Mouse (Mus musculus) hindbrain, embryonic 13.5 days (tissue): ENCODE data around the gene B3gntl1. TPM values are rescaled to one million over a fixed set of nuclear protein-coding genes. Genes with fewer than 3 reads are reported as not detected.

Experiments used
- ATAC-seq: fragments of 200-750 bp; cut with Nextera tagmentation; 2 replicates; pipeline ENCODE4 v1.8.0; 2017; ENCODE audit warnings: moderate TSS enrichment; ENCODE audit not compliant: low FRiP score
- H3K27ac ChIP-seq: fragments of 300-500 bp; sonication (generic); 2 replicates; pipeline ENCODE4 v1.5.1; 2015; ENCODE audit warnings: inconsistent platforms, mild to moderate bottlenecking, moderate library complexity
- H3K27me3 ChIP-seq: fragments of 300-500 bp; sonication (generic); 2 replicates; pipeline ENCODE4 v1.6.1; 2015; ENCODE audit warnings: mild to moderate bottlenecking, inconsistent platforms
- H3K36me3 ChIP-seq: fragments of 300-500 bp; sonication (generic); 2 replicates; pipeline ENCODE4 v1.6.1; 2015; ENCODE audit warnings: mild to moderate bottlenecking, inconsistent platforms
- H3K4me1 ChIP-seq: fragments of 300-500 bp; sonication (generic); replicated peaks from 2 replicates; pipeline ENCODE4 v1.6.1; 2015; ENCODE audit warnings: inconsistent platforms
- H3K4me2 ChIP-seq: fragments of 300-500 bp; sonication (generic); 2 replicates; pipeline ENCODE4 v1.6.1; 2015; ENCODE audit warnings: inconsistent platforms, mild to moderate bottlenecking, moderate library complexity
- H3K4me3 ChIP-seq: fragments of 300-500 bp; sonication (generic); 2 replicates; pipeline ENCODE4 v1.5.1; 2015; ENCODE audit warnings: mild to moderate bottlenecking, inconsistent platforms
- H3K9ac ChIP-seq: fragments of 300-500 bp; sonication (generic); 2 replicates; pipeline ENCODE4 v1.6.1; 2015; ENCODE audit warnings: mild to moderate bottlenecking, inconsistent platforms
- H3K9me3 ChIP-seq: fragments of 300-500 bp; sonication (generic); 2 replicates; pipeline ENCODE4 v1.6.1; 2016; ENCODE audit warnings: inconsistent platforms
- WGBS: fragments of 180-500 bp; shearing (Covaris S2); methylation state at CpG from one replicate; pipeline ENCODE4 v1.1.7; 2015; 5-methylcytosine and 5-hydroxymethylcytosine counted together
- polyA plus RNA-seq: library from polyadenylated mRNA; unstranded; fragments of >200 nt; fragmentation: Nextera tagmentation; extraction: Ambion mirVana; gene quantifications from 2 replicates; pipeline ENCODE4 v1.2.1, GENCODE M21; 2015

B3gntl1 gene
- polyA plus RNA-seq, 1 experiment from 2014 or later, result 6.4 TPM

GRCm38 (mm10) chr11:121653631-121654030, 19.3 kb downstream of the B3gntl1 start:
- no peak overlapping the region for H3K27ac ChIP-seq
- 0 out of 2 replicates have a peak, but pooled peaks cover 9% of the 10 kb centered on the region for H3K36me3 ChIP-seq
- WGBS, result 65% methylated on average over 4 of the region's 4 CpGs
- H3K9ac ChIP-seq, result no peak overlapping the region
- H3K4me2 ChIP-seq, result no peak overlapping the region
- no peak overlapping the region for H3K4me3 ChIP-seq
- H3K4me1 ChIP-seq, result no peaks in the 10 kb centered on the region
- ATAC-seq, result no peak
- no peaks in the 10 kb centered on the region for H3K9me3 ChIP-seq
- H3K27me3 ChIP-seq, result no peaks in the 10 kb centered on the region

- Histone ChIP-seq H3K4me2 (no peak overlapping the region), H3K9me3 (no peaks in the 10 kb centered on the region), H3K4me3 (no peak overlapping the region), H3K27ac (no peak overlapping the region), H3K4me1 (no peaks in the 10 kb centered on the region), H3K36me3 (0 out of 2 replicates have a peak, but pooled peaks cover 9% of the 10 kb centered on the region), H3K27me3 (no peaks in the 10 kb centered on the region), H3K9ac (no peak overlapping the region)
- ATAC-seq, result no peak
- WGBS, result 65% methylated on average over 10 of the region's 10 CpGs
Observed at GRCm38 (mm10) chr11:121652547-121653305, 20.2 kb downstream of the B3gntl1 start.

- no peaks in the 10 kb centered on the region for H3K4me1 ChIP-seq
- WGBS, result 93% methylated on average over 5 of the region's 5 CpGs
- H3K27me3 ChIP-seq, result no peaks in the 10 kb centered on the region
- H3K27ac ChIP-seq, result no peak overlapping the region
- H3K9ac ChIP-seq, result no peak overlapping the region
- H3K9me3 ChIP-seq, result no peaks in the 10 kb centered on the region
- 0 out of 2 replicates have a peak, but pooled peaks cover 9% of the 10 kb centered on the region for H3K36me3 ChIP-seq
- H3K4me2 ChIP-seq, result no peak overlapping the region
- no peak overlapping the region for H3K4me3 ChIP-seq
- ATAC-seq, result no peak
Observed at GRCm38 (mm10) chr11:121651983-121652382, 21.0 kb downstream of the B3gntl1 start.

GRCm38 (mm10) chr11:121651556-121651955, 21.4 kb downstream of the B3gntl1 start:
- ATAC-seq, result no peak
- WGBS, result 96% methylated on average over 9 of the region's 9 CpGs
- H3K4me3 ChIP-seq, result no peak overlapping the region
- H3K9ac ChIP-seq, result no peak overlapping the region
- H3K36me3 ChIP-seq, result 0 out of 2 replicates have a peak, but pooled peaks cover 9% of the 10 kb centered on the region
- H3K9me3 ChIP-seq, result no peaks in the 10 kb centered on the region
- H3K4me1 ChIP-seq, result no peaks in the 10 kb centered on the region
- no peak overlapping the region for H3K4me2 ChIP-seq
- no peaks in the 10 kb centered on the region for H3K27me3 ChIP-seq
- H3K27ac ChIP-seq, result no peak overlapping the region

- no peak overlapping the region for H3K4me3 ChIP-seq
- no peaks in the 10 kb centered on the region for H3K27me3 ChIP-seq
- 0 out of 2 replicates have a peak, but pooled peaks cover 6% of the 10 kb centered on the region for H3K36me3 ChIP-seq
- H3K4me1 ChIP-seq, result no peaks in the 10 kb centered on the region
- H3K9ac ChIP-seq, result no peak overlapping the region
- no peak overlapping the region for H3K4me2 ChIP-seq
- 91% methylated on average over 11 of the region's 11 CpGs for WGBS
- no peak for ATAC-seq
- H3K9me3 ChIP-seq, result no peaks in the 10 kb centered on the region
- no peak overlapping the region for H3K27ac ChIP-seq
Observed at GRCm38 (mm10) chr11:121650668-121651067, 22.3 kb downstream of the B3gntl1 start.

- 83% methylated on average over 10 of the region's 10 CpGs for WGBS
- H3K27me3 ChIP-seq, result no peaks in the 10 kb centered on the region
- no peak for ATAC-seq
Observed at GRCm38 (mm10) chr11:121649900-121650299, 23.1 kb downstream of the B3gntl1 start.

GRCm38 (mm10) chr11:121648166-121648565, 24.8 kb downstream of the B3gntl1 start:
- Histone ChIP-seq H3K27ac (no peak overlapping the region), H3K4me2 (no peak overlapping the region), H3K4me1 (no peaks in the 10 kb centered on the region), H3K27me3 (no peaks in the 10 kb centered on the region), H3K9ac (no peak overlapping the region), H3K9me3 (no peaks in the 10 kb centered on the region), H3K36me3 (0 out of 2 replicates have a peak, but pooled peaks cover 6% of the 10 kb centered on the region), H3K4me3 (no peak overlapping the region)
- no peak for ATAC-seq
- WGBS, result 92% methylated on average over 5 of the region's 5 CpGs

More at GRCm38 (mm10) chr11:121649900-121650299, 23.1 kb downstream of the B3gntl1 start:
- no peak overlapping the region for H3K27ac ChIP-seq
- no peaks in the 10 kb centered on the region for H3K9me3 ChIP-seq
- H3K4me1 ChIP-seq, result no peaks in the 10 kb centered on the region
- 0 out of 2 replicates have a peak, but pooled peaks cover 6% of the 10 kb centered on the region for H3K36me3 ChIP-seq
- H3K4me3 ChIP-seq, result no peak overlapping the region
- no peak overlapping the region for H3K4me2 ChIP-seq
- no peak overlapping the region for H3K9ac ChIP-seq

GRCm38 (mm10) chr11:121647321-121647720, 25.6 kb downstream of the B3gntl1 start:
- Histone ChIP-seq H3K36me3 (0 out of 2 replicates have a peak, but pooled peaks cover 6% of the 10 kb centered on the region), H3K9me3 (no peaks in the 10 kb centered on the region), H3K4me2 (no peak overlapping the region), H3K27ac (no peak overlapping the region), H3K27me3 (no peaks in the 10 kb centered on the region), H3K4me1 (no peaks in the 10 kb centered on the region), H3K4me3 (no peak overlapping the region), H3K9ac (no peak overlapping the region)
- ATAC-seq, result no peak
- WGBS, result 85% methylated on average over 9 of the region's 9 CpGs

GRCm38 (mm10) chr11:121645394-121645793, 27.6 kb downstream of the B3gntl1 start:
- Histone ChIP-seq H3K9me3 (no peaks in the 10 kb centered on the region), H3K36me3 (peaks cover 6% of the 10 kb centered on the region; the same call in 1 of the 2 replicates), H3K4me2 (no peak overlapping the region), H3K27me3 (no peaks in the 10 kb centered on the region), H3K4me1 (0 out of 2 replicates have a peak, but pooled peaks cover 4% of the 10 kb centered on the region), H3K9ac (no peak overlapping the region), H3K27ac (no peak overlapping the region), H3K4me3 (no peak overlapping the region)
- no peak for ATAC-seq
- 95% methylated on average over 6 of the region's 6 CpGs for WGBS

GRCm38 (mm10) chr11:121641501-121642145, 31.3 kb downstream of the B3gntl1 start:
- no peak for ATAC-seq
- Histone ChIP-seq H3K27ac (no peak overlapping the region), H3K4me3 (no peak overlapping the region), H3K4me2 (no peak overlapping the region), H3K9me3 (no peaks in the 10 kb centered on the region), H3K4me1 (0 out of 2 replicates have a peak, but pooled peaks cover 4% of the 10 kb centered on the region), H3K9ac (no peak overlapping the region), H3K36me3 (peaks cover 34% of the 10 kb centered on the region), H3K27me3 (no peaks in the 10 kb centered on the region)
- 62% methylated on average over 2 of the region's 2 CpGs for WGBS

- Histone ChIP-seq H3K4me2 (no peak overlapping the region), H3K4me3 (no peak overlapping the region), H3K27me3 (no peaks in the 10 kb centered on the region), H3K9ac (no peak overlapping the region), H3K4me1 (0 out of 2 replicates have a peak, but pooled peaks cover 2% of the 10 kb centered on the region), H3K9me3 (no peaks in the 10 kb centered on the region), H3K36me3 (peaks cover 48% of the 10 kb centered on the region), H3K27ac (no peak overlapping the region)
- WGBS, result 96% methylated on average over 10 of the region's 10 CpGs
- ATAC-seq, result no peak
Observed at GRCm38 (mm10) chr11:121636646-121637045, 36.3 kb downstream of the B3gntl1 start.

- H3K9ac ChIP-seq, result no peak overlapping the region
- no peak overlapping the region for H3K4me2 ChIP-seq
- H3K36me3 ChIP-seq, result peaks cover 23% of the 10 kb centered on the region
- no peaks in the 10 kb centered on the region for H3K27me3 ChIP-seq
- no peaks in the 10 kb centered on the region for H3K4me1 ChIP-seq
- no peak for ATAC-seq
- no peak overlapping the region for H3K27ac ChIP-seq
- H3K9me3 ChIP-seq, result no peaks in the 10 kb centered on the region
- 96% methylated on average over 7 of the region's 7 CpGs for WGBS
- no peak overlapping the region for H3K4me3 ChIP-seq
Observed at GRCm38 (mm10) chr11:121631410-121631809, 41.5 kb downstream of the B3gntl1 start.
